Comparison of ENCODE assay signal across 27 mouse cellular contexts in genomic region chr4:59051081-59051480, GRCm38 (mm10). TPM values are rescaled to one million over a fixed set of nuclear protein-coding genes. Genes with fewer than 3 reads are reported as not detected.
"Had no signal": no experiment of that assay in that cellular context is flagged by ENCODE, and none has a peak within 500 bp of the region (broad histone marks: within the 10 kb centered on the region; RNA-seq: fewer than 3 reads in every experiment).

No protein-coding gene starts in this region.

- H3K27me3 ChIP-seq: heart, embryonic 13.5 days; heart, embryonic 15.5 days; hindbrain, embryonic 13.5 days; intestine, embryonic 15.5 days; limb, embryonic 13.5 days; limb, embryonic 15.5 days; liver, embryonic 12.5 days had no signal

- ATAC-seq: hindbrain, embryonic 16.5 days; inflammation-experienced regulatory T-cells, adult 6 months; intestine, embryonic 15.5 days; intestine, postnatal 0 days; liver, embryonic 12.5 days had no signal

- H3K4me1 ChIP-seq: heart, embryonic 15.5 days; intestine, embryonic 15.5 days; limb, embryonic 13.5 days; limb, embryonic 15.5 days; liver, embryonic 12.5 days had no signal

- H3K36me3 ChIP-seq: heart, embryonic 10.5 days; heart, embryonic 13.5 days; heart, embryonic 15.5 days; hindbrain, embryonic 13.5 days; intestine, embryonic 15.5 days; limb, embryonic 13.5 days; limb, embryonic 15.5 days; liver, embryonic 12.5 days had no signal

- H3K4me3 ChIP-seq: heart, embryonic 10.5 days; heart, embryonic 13.5 days; heart, embryonic 15.5 days; hindbrain, embryonic 13.5 days; intestine, embryonic 15.5 days; layer of hippocampus, adult 2 months; limb, embryonic 13.5 days; limb, embryonic 15.5 days; liver, embryonic 12.5 days had no signal

- DNase-seq: gastrocnemius, postnatal 14 days; gastrocnemius, postnatal 36 days; heart, adult 18-20 months; heart, postnatal 14 days; heart, postnatal 36 days; kidney, adult 18-20 months; kidney, adult 8-10 months; kidney, postnatal 10 days; kidney, postnatal 25 days; kidney, postnatal 4 days; left cerebral cortex, postnatal 4 days had no signal

- H3K9me3 ChIP-seq: heart, embryonic 10.5 days; heart, embryonic 15.5 days; hindbrain, embryonic 13.5 days; intestine, embryonic 15.5 days; limb, embryonic 13.5 days; limb, embryonic 15.5 days; liver, embryonic 12.5 days had no signal

RNA-seq across cellular contexts. Expression of gene Gm20503, which starts 48.1 kb away (rescaled TPM):
- total RNA-seq: gastrocnemius, adult 18-20 months; hematopoietic stem cell, adult 5-6 weeks; liver, adult 2 months had no signal
- polyA plus RNA-seq: gonadal fat pad, adult 2 months; inflammation-experienced regulatory T-cells, adult 6 months; liver, adult 2 months had no signal
